Mouse (Mus musculus) MEL (cell line): Measurements from ENCODE around the gene Gpam.
"Not testable (repeated sequence)": the region's sequence is repeated elsewhere in the genome, so short reads cannot be mapped to it uniquely, and the experiment has no call there.

Experiments used
- CTCF ChIP-seq, 3 experiments: IDR thresholded peaks in 2 of 3; conservative IDR thresholded peaks in 1 of 3; 2 replicates each; pipeline ENCODE4 v1.5.1; 2011 to 2012; ENCODE audit warnings: low read length in 3 of 3, low read depth in 2 of 3, mild to moderate bottlenecking in 2 of 3, improper control_type of control experiment in 1 of 3, inconsistent platforms in 1 of 3, mixed read lengths in 1 of 3, moderate library complexity in 1 of 3; ENCODE audit not compliant: control insufficient read depth in 1 of 3, insufficient read depth in 1 of 3, poor library complexity in 1 of 3, severe bottlenecking in 1 of 3
- EP300 ChIP-seq, 2 experiments: IDR thresholded peaks; 2 replicates each; pipeline ENCODE4 v1.6.1; 2011; ENCODE audit warnings: improper control_type of control experiment in 2 of 2, low read length in 2 of 2, low read depth in 1 of 2, mild to moderate bottlenecking in 1 of 2
- MAFK ChIP-seq: IDR thresholded peaks from 2 replicates; pipeline ENCODE4 v1.6.1; 2011; ENCODE audit warnings: low read depth, mild to moderate bottlenecking, low read length, improper control_type of control experiment, borderline replicate concordance
- MAZ ChIP-seq: IDR thresholded peaks from 2 replicates; pipeline ENCODE4 v1.6.1; 2012; ENCODE audit warnings: low read depth, mild to moderate bottlenecking, inconsistent platforms, low read length, improper control_type of control experiment
- MYB ChIP-seq: IDR thresholded peaks from 2 replicates; pipeline ENCODE4 v1.6.1; 2011; ENCODE audit warnings: mild to moderate bottlenecking, low read depth, low read length, improper control_type of control experiment
- NELFE ChIP-seq: IDR thresholded peaks from 2 replicates; pipeline ENCODE4 v1.6.1; 2011; ENCODE audit warnings: low read depth, low read length, improper control_type of control experiment
- NRF1 ChIP-seq: IDR thresholded peaks from 2 replicates; pipeline ENCODE4 v1.6.1; 2014; ENCODE audit warnings: low read depth, mild to moderate bottlenecking, inconsistent platforms, low read length, improper control_type of control experiment, moderate library complexity; ENCODE audit not compliant: poor library complexity, insufficient read depth, severe bottlenecking
- POLR2A ChIP-seq, 2 experiments: IDR thresholded peaks; 2 replicates each; pipeline ENCODE4 v1.6.1; 2011 to 2012; ENCODE audit warnings: low read length in 2 of 2, mild to moderate bottlenecking in 2 of 2, control low read depth in 1 of 2, improper control_type of control experiment in 1 of 2, low read depth in 1 of 2, moderate library complexity in 1 of 2; ENCODE audit not compliant: control insufficient read depth in 1 of 2, insufficient read depth in 1 of 2, poor library complexity in 1 of 2
- TBP ChIP-seq: IDR thresholded peaks from 2 replicates; pipeline ENCODE4 v1.8.0; 2011; ENCODE audit warnings: low read depth, low read length, improper control_type of control experiment
- TCF12 ChIP-seq: IDR thresholded peaks from 2 replicates; pipeline ENCODE4 v1.6.1; 2014; ENCODE audit warnings: low read depth, mild to moderate bottlenecking, inconsistent platforms, low read length, improper control_type of control experiment, moderate library complexity
- USF1 ChIP-seq: IDR thresholded peaks from 2 replicates; pipeline ENCODE4 v1.6.1; 2014; ENCODE audit warnings: low read depth, mild to moderate bottlenecking, inconsistent platforms, low read length, improper control_type of control experiment, moderate library complexity

DNA sequence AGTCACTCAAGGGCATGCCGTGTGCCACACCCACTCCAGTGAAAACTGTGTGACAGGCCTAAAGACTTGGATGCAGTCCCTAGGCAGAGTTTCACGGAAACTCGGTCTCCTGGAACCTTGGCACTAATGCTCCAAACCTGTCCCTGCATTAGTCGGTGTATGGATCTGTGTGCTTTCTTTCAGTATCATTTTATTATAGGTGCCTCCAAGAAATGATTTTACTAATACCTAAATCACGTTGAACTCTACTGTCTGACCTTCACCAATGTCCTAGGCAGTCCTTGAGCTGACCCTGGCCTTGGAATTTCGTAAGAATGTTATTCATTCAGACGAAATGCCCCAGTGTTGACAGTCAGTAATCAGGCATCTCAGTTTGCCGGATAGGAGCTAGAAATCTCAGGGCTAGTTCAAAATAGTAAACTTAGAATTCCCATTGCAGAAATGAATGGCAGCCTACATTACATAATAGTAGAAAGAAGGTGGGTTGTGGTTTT, 42.2 kb upstream of the Gpam start:
- TF ChIP-seq MAFK; POLR2A (IDR thresholded peaks at IDR 0.05; ENCODE audit: control insufficient read depth in 1 of 2, insufficient read depth in 1 of 2, low read depth in 1 of 2, low read length in 2 of 2, poor library complexity in 1 of 2); CTCF (IDR thresholded peaks at IDR 0.05 in 2 of 3, conservative IDR thresholded peaks at IDR 0.05 in 1 of 3; ENCODE audit: control insufficient read depth in 1 of 3, insufficient read depth in 1 of 3, low read depth in 2 of 3, low read length in 3 of 3, poor library complexity in 1 of 3, severe bottlenecking in 1 of 3); MAZ; EP300 (IDR thresholded peaks at IDR 0.05; ENCODE audit: low read depth in 1 of 2, low read length in 2 of 2); TBP; NRF1; TCF12; USF1; NELFE; MYB: not testable (repeated sequence)
